Mouse (Mus musculus): ENCODE measurements around the gene Oas1c. TPM values are rescaled to one million over a fixed set of nuclear protein-coding genes. Genes with fewer than 3 reads are reported as not detected.
"Not testable (repeated sequence)": the region's sequence is repeated elsewhere in the genome, so short reads cannot be mapped to it uniquely, and the experiment has no call there.

Gene Oas1c
- polyA plus RNA-seq, 2 experiments: 0.08 to 0.21 TPM

DNA sequence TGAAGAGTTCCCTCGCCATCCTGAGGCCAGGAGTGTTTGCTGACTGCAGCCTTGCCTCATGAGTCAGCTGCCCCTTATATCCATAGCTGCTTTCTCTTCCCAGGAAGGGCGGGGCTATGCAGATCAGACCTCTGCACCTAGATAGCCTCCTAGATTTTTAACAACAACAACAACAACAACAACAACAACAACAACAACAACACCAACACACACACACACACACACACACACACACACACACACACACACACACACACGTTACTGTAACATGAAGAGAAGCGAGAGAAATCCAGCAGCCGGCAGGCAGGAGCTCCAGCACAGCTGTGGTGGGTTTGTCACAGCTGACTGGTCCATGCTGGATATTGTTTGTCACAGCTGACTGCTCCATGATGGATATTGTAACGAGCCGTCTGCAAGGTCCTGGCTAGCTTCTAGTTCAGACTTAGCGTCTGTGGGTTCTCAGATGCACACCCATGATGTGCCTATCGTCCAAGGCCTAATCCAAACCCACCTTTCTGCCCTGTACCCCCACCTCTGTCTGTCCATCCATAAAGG is 16.8 kb downstream of the Oas1c start, which contains the start of gene Oas1e:
Gene Oas1e (minus strand): TSS at position 51 of the 555 bp plus-strand sequence.
- not testable (repeated sequence) for H3K9me3 ChIP-seq (ENCODE audit: control insufficient read depth, low read length); H3K4me2 ChIP-seq (ENCODE audit: low read depth); H3K4me1 ChIP-seq (replicated peaks; ENCODE audit: control insufficient read depth in 2 of 2, insufficient read depth in 2 of 2, low read length in 1 of 2); H3K36me3 ChIP-seq (replicated peaks; ENCODE audit: control insufficient read depth, insufficient read depth, low read depth); DNase-seq (ENCODE audit: low read depth in 3 of 3, low spot score in 3 of 3); H3K9ac ChIP-seq (replicated peaks); ATAC-seq (ENCODE audit: insufficient read depth); H3K4me3 ChIP-seq (ENCODE audit: insufficient read depth in 1 of 2, low read depth in 2 of 2, low read length in 2 of 2); H3K27me3 ChIP-seq (ENCODE audit: control insufficient read depth, insufficient read depth, low read length); H3K27ac ChIP-seq
- WGBS (ENCODE audit: insufficient replicate concordance): 51% methylated on average over 9 of the region's 9 CpGs

DNA sequence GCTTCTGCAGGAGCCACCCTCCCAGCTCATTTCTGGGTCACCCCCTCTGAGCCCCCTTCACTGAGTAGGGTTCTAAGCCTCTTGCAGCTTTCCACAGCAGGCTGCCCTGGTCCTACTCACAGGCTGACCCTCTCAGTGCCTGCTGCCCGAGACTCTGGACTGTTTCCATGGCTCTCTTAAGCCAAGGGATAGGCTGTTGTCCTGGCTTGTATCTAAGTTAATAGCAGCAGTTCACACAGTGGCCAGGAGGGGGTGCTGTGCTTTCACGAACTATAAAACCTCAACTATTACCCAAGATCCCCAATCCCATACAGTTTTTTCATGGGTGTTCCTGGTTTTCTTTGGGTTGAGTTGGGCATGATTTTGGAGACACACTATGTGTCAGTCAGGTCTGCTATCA is 19.3 kb downstream of the Oas1c start:
- TF ChIP-seq EP300 (IDR thresholded peaks at IDR 0.05; ENCODE audit: low read depth): no peak
- TF ChIP-seq CTCF (IDR thresholded peaks at IDR 0.05; ENCODE audit: low read depth): peak; percentile 81
- Histone ChIP-seq H3K27me3 (ENCODE audit: control insufficient read depth, insufficient read depth, low read length) (no peaks in the 10 kb centered on the region), H3K36me3 (replicated peaks; ENCODE audit: control insufficient read depth, insufficient read depth, low read depth) (no peaks in the 10 kb centered on the region), H3K4me3 (ENCODE audit: insufficient read depth in 1 of 2, low read depth in 2 of 2, low read length in 2 of 2) (no peak overlapping the region), H3K27ac (no peak overlapping the region), H3K9me3 (ENCODE audit: control insufficient read depth, low read length) (no peaks in the 10 kb centered on the region), H3K4me1 (replicated peaks; ENCODE audit: control insufficient read depth in 2 of 2, insufficient read depth in 2 of 2, low read length in 1 of 2) (no peaks in the 10 kb centered on the region), H3K4me2 (ENCODE audit: low read depth) (no peak overlapping the region), H3K9ac (replicated peaks) (no peak overlapping the region)
- DNase-seq (ENCODE audit: low read depth in 3 of 3, low spot score in 3 of 3): no peak
- no peak for ATAC-seq (ENCODE audit: insufficient read depth)
- WGBS (ENCODE audit: insufficient replicate concordance): 4% methylated on average over 2 of the region's 2 CpGs

DNA sequence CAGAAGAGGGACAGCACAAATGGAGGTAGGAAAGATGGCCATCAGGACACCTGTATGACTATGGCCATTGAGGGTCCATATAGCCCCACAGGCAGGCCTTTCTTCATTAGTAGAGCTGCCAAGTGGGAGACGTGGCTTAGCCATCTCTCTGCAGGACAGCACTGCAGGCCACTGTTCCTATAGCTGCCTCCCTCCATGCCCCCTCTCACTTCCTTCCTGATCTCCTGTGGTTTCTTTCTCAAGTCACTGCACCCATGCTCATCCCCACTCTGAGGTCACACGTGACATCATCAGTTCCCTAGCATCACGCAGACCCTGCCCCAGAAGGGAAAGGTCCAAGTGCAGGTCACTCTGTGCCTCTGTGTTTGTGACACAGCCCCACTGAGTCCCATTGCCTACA is 25.3 kb downstream of the Oas1c start:
- Histone ChIP-seq H3K4me3 (ENCODE audit: insufficient read depth in 1 of 2, low read depth in 2 of 2, low read length in 2 of 2) (no peak overlapping the region), H3K36me3 (replicated peaks; ENCODE audit: control insufficient read depth, insufficient read depth, low read depth) (no peaks in the 10 kb centered on the region), H3K4me2 (ENCODE audit: low read depth) (no peak overlapping the region), H3K9me3 (ENCODE audit: control insufficient read depth, low read length) (no peaks in the 10 kb centered on the region), H3K4me1 (replicated peaks; ENCODE audit: control insufficient read depth in 2 of 2, insufficient read depth in 2 of 2, low read length in 1 of 2) (no peaks in the 10 kb centered on the region), H3K27ac (no peak overlapping the region), H3K9ac (replicated peaks) (no peak overlapping the region), H3K27me3 (ENCODE audit: control insufficient read depth, insufficient read depth, low read length) (no peaks in the 10 kb centered on the region)
- DNase-seq (ENCODE audit: low read depth in 3 of 3, low spot score in 3 of 3): no peak
- ATAC-seq (ENCODE audit: insufficient read depth): no peak
- no peak for TF ChIP-seq EP300 (IDR thresholded peaks at IDR 0.05; ENCODE audit: low read depth)
- TF ChIP-seq CTCF (IDR thresholded peaks at IDR 0.05; ENCODE audit: low read depth): no peak
- 10% methylated on average over 3 of the region's 3 CpGs for WGBS (ENCODE audit: insufficient replicate concordance)

- H3K9ac ChIP-seq (replicated peaks): no peak overlapping the region
- 49% methylated on average over 2 of the region's 2 CpGs for WGBS (ENCODE audit: insufficient replicate concordance)
- no peak for TF ChIP-seq EP300 (IDR thresholded peaks at IDR 0.05; ENCODE audit: low read depth)
Measured at GRCm38 (mm10) chr5:120782446-120782845, 29.9 kb downstream of the Oas1c start.

DNA sequence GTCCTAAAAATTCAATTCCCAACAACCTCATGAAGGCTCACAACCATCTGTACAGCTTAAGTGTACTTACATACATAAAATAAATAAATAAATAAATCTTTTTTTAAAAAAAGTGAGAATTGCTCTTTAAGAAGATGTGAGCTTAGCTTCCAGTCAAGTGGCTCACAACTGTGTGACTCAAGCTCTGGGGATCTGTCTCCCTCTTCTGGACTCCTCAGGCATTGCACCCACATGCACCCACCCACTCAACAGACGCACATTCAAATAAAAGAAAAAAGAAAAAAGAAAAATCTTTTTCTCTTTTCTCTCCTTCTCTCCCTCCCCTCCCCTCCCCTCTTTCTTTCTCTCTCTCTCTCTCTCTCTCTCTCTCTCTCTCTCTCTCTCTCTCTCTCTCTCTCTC is 30.7 kb downstream of the Oas1c start:
- WGBS (ENCODE audit: insufficient replicate concordance): 53% methylated on average over 1 of the region's 1 CpGs
- Histone ChIP-seq H3K4me3 (ENCODE audit: insufficient read depth in 1 of 2, low read depth in 2 of 2, low read length in 2 of 2) (no peak overlapping the region), H3K4me1 (replicated peaks; ENCODE audit: control insufficient read depth in 2 of 2, insufficient read depth in 2 of 2, low read length in 1 of 2) (no peaks in the 10 kb centered on the region), H3K27me3 (ENCODE audit: control insufficient read depth, insufficient read depth, low read length) (no peaks in the 10 kb centered on the region), H3K36me3 (replicated peaks; ENCODE audit: control insufficient read depth, insufficient read depth, low read depth) (no peaks in the 10 kb centered on the region), H3K9me3 (ENCODE audit: control insufficient read depth, low read length) (no peaks in the 10 kb centered on the region), H3K27ac (no peak overlapping the region), H3K9ac (replicated peaks) (no peak overlapping the region), H3K4me2 (ENCODE audit: low read depth) (no peak overlapping the region)
- no peak for DNase-seq (ENCODE audit: low read depth in 3 of 3, low spot score in 3 of 3)
- ATAC-seq (ENCODE audit: insufficient read depth): no peak
- TF ChIP-seq CTCF (IDR thresholded peaks at IDR 0.05; ENCODE audit: low read depth): peak; percentile 49
- TF ChIP-seq EP300 (IDR thresholded peaks at IDR 0.05; ENCODE audit: low read depth): no peak

More at GRCm38 (mm10) chr5:120782446-120782845, 29.9 kb downstream of the Oas1c start:
- H3K4me2 ChIP-seq (ENCODE audit: low read depth): no peak overlapping the region
- ATAC-seq (ENCODE audit: insufficient read depth) (no peak), DNase-seq (ENCODE audit: low read depth in 3 of 3, low spot score in 3 of 3) (no peak)
- no peaks in the 10 kb centered on the region for H3K36me3 ChIP-seq (replicated peaks; ENCODE audit: control insufficient read depth, insufficient read depth, low read depth)
- H3K27me3 ChIP-seq (ENCODE audit: control insufficient read depth, insufficient read depth, low read length): no peaks in the 10 kb centered on the region
- no peak overlapping the region for H3K27ac ChIP-seq
- H3K4me3 ChIP-seq (ENCODE audit: insufficient read depth in 1 of 2, low read depth in 2 of 2, low read length in 2 of 2): no peak overlapping the region
- H3K4me1 ChIP-seq (replicated peaks; ENCODE audit: control insufficient read depth in 2 of 2, insufficient read depth in 2 of 2, low read length in 1 of 2): no peaks in the 10 kb centered on the region
- H3K9me3 ChIP-seq (ENCODE audit: control insufficient read depth, low read length): no peaks in the 10 kb centered on the region
